Mouse (Mus musculus): ENCODE measurements at regions not wholly inside any gene's neighbourhood (a gene's known extent, or its start where the extent isn't known, plus 50 kb on each side); places are given as distances from the start of the nearest gene placed in this dataset.

DNA sequence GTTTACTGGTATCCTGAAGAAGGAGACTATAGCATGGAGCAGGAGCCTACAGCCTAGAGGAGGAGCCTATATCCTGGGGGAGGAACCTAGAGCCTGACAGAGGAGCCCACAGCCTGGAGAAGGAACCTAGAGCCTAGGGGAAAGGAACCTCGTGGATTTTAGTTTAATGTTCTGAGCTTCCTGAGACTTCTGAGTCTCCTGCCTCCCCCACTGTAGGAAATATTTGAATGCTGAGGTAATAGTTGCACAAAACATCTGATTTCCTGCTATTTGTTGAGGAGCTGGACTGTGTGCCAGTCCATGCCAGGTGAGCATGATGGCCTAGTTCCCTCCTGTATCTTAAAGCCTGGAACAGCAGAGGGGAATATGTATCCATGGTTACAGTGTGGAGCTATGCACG is 74.7 kb downstream of the Zfp330 start:
- TF ChIP-seq CTCF (IDR thresholded peaks at IDR 0.05; ENCODE audit: low read depth) (no peak), EP300 (IDR thresholded peaks at IDR 0.05; ENCODE audit: low read depth) (no peak)
